Mouse (Mus musculus) hindbrain, embryonic 15.5 days (tissue): ENCODE results near the gene Mtr. TPM values are rescaled to one million over a fixed set of nuclear protein-coding genes. Genes with fewer than 3 reads are reported as not detected.
"Not testable (repeated sequence)": the region's sequence is repeated elsewhere in the genome, so short reads cannot be mapped to it uniquely, and the experiment has no call there.

ENCODE experiments used
- ATAC-seq: fragments of 200-750 bp; cut with Nextera tagmentation; 2 replicates; pipeline ENCODE4 v1.8.0; 2017; ENCODE audit warnings: low read depth, moderate number of reproducible peaks, moderate TSS enrichment; ENCODE audit not compliant: low FRiP score
- H3K27ac ChIP-seq: fragments of 300-500 bp; sonication (generic); replicated peaks from 2 replicates; pipeline ENCODE4 v1.5.1; 2015; ENCODE audit warnings: mild to moderate bottlenecking, inconsistent platforms
- H3K27me3 ChIP-seq: fragments of 300-500 bp; sonication (generic); 2 replicates; pipeline ENCODE4 v1.6.1; 2015; ENCODE audit warnings: control low read depth, inconsistent platforms
- H3K36me3 ChIP-seq: fragments of 300-500 bp; sonication (generic); 2 replicates; pipeline ENCODE4 v1.6.1; 2015; ENCODE audit warnings: control low read depth, inconsistent platforms
- H3K4me1 ChIP-seq: fragments of 300-500 bp; sonication (generic); replicated peaks from 2 replicates; pipeline ENCODE4 v1.6.1; 2015; ENCODE audit warnings: control low read depth, inconsistent platforms
- H3K4me2 ChIP-seq: fragments of 300-500 bp; sonication (generic); 2 replicates; pipeline ENCODE4 v1.6.1; 2015; ENCODE audit warnings: moderate library complexity, mild to moderate bottlenecking, inconsistent platforms
- H3K4me3 ChIP-seq: fragments of 300-500 bp; sonication (generic); 2 replicates; pipeline ENCODE4 v1.5.1; 2015; ENCODE audit warnings: mild to moderate bottlenecking, inconsistent platforms
- H3K9ac ChIP-seq: fragments of 300-500 bp; sonication (generic); 2 replicates; pipeline ENCODE4 v1.6.1; 2015; ENCODE audit warnings: inconsistent platforms
- H3K9me3 ChIP-seq: fragments of 300-500 bp; sonication (generic); 2 replicates; pipeline ENCODE4 v1.6.1; 2016; ENCODE audit warnings: control low read depth, inconsistent platforms
- WGBS: fragments of 180-500 bp; shearing (Covaris S2); methylation state at CpG from one replicate; pipeline ENCODE4 v1.1.7; 2015; 5-methylcytosine and 5-hydroxymethylcytosine counted together
- polyA plus RNA-seq: library from polyadenylated mRNA; unstranded; fragments of >200 nt; fragmentation: Nextera tagmentation; extraction: Ambion mirVana; gene quantifications from 2 replicates; pipeline ENCODE4 v1.2.1, GENCODE M21; 2015

The Mtr gene
- polyA plus RNA-seq, 1 experiment from 2014 or later = 4.0 TPM

DNA sequence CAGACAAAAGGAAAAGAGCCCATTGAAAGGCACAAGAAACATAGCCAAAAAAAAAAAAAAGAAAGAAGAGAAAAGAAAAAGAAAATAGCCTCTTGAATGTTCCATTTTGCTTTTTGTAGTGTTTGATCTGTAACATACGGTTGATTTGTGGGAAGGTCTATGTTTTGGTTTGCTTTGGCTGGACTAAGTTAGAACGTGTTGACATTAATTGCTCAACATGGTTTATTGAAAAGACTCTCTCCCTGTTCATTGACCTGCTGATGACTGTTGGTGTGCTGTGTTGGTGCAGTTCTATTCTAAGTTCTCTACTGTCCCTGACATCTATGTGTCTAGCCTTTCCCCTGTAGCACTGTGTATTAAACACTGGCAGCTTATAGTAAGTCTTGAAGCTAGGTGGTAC is 111.5 kb downstream of the Mtr start:
- Histone ChIP-seq H3K9me3 (no peaks in the 10 kb centered on the region), H3K4me3 (no peak overlapping the region), H3K4me2 (no peak overlapping the region), H3K27me3 (no peaks in the 10 kb centered on the region), H3K27ac (no peak overlapping the region), H3K36me3 (no peaks in the 10 kb centered on the region), H3K9ac (no peak overlapping the region), H3K4me1 (no peaks in the 10 kb centered on the region)
- no peak for ATAC-seq
- 83% methylated on average over 2 of the region's 2 CpGs for WGBS

DNA sequence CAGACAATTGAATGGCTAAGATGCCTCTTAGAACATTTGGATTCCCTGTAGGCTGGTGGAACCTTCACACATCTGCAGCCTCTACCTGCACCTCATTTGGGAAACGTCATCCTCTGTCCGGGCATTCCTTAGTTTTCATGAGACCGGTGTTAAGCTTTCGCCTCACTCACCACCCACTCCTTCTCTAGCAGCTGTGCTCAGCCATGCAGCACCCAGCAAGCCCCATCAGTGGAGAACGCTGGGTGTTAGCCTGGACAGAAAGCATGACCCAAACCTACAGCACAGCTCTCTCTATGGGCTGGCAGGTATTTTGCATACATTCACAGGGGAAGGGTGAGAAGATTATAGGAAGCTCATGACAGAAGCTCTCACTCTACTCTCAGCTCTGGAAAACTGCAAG is 114.6 kb downstream of the Mtr start:
- Histone ChIP-seq H3K4me1 (no peaks in the 10 kb centered on the region), H3K27ac (no peak overlapping the region), H3K36me3 (no peaks in the 10 kb centered on the region), H3K4me2 (no peak overlapping the region), H3K9ac (no peak overlapping the region), H3K27me3 (no peaks in the 10 kb centered on the region), H3K9me3 (no peaks in the 10 kb centered on the region), H3K4me3 (no peak overlapping the region)
- ATAC-seq = no peak
- 90% methylated on average over 5 of the region's 5 CpGs for WGBS

DNA sequence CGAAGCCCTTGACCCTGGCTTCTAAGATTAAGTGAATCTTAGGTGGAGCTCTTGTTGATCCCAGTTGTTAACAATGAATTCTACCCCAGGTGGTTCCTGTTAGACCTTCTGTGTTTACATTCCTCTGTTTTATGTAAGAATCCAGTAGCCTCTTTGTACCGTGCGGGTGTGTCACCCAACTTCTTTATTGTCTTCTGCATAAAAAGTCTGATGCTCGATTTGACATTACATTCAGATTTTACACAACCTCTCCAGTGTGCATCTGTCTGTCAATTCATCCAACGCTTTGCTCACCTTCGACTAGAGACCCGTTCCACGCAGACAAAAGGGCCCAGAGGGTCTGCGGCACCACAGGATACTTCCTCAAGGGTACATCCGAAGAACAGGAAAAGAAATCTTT is 121.5 kb downstream of the Mtr start:
- ATAC-seq, H3K9me3 ChIP-seq, H3K27me3 ChIP-seq, H3K4me1 ChIP-seq, H3K9ac ChIP-seq, H3K36me3 ChIP-seq, H3K4me3 ChIP-seq, H3K4me2 ChIP-seq, H3K27ac ChIP-seq: not testable (repeated sequence)
- WGBS = 87% methylated on average over 10 of the region's 10 CpGs

DNA sequence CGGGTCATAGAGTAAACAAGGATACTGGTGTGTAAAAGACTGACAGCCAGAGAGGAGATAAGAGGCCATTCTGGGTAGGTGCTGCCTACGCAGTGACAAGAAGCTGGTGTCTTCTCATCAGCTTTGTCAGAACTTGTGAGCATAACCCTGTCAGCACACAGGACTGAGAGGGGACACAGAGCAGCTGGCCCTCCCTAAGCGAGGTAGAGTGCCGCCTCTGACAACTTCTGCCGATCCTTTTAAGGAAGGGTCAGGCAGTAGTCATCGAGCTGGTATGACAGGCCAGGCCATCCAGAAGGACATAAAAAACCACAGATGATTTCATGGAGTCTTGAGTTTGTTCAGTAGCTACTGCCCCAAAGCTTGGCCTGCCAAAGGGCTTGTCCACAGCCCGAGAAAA is 124.4 kb downstream of the Mtr start:
- Histone ChIP-seq H3K9me3 (no peaks in the 10 kb centered on the region), H3K4me3 (no peak overlapping the region), H3K27ac (no peak overlapping the region), H3K4me2 (no peak overlapping the region), H3K36me3 (no peaks in the 10 kb centered on the region), H3K9ac (no peak overlapping the region), H3K27me3 (no peaks in the 10 kb centered on the region), H3K4me1 (peaks cover 5% of the 10 kb centered on the region; the same call in 1 of the 2 replicates)
- WGBS = 90% methylated on average over 7 of the region's 7 CpGs
- ATAC-seq = no peak

Other genes starting within 250 kb of the Mtr start
- gene Ryr2, start 151.2 kb downstream of the Mtr start, polyA plus RNA-seq = 3.7 and 4.6 TPM in 2 replicates
- 3.4 and 3.8 TPM in 2 replicates for gene Actn2, start 82.6 kb upstream of the Mtr start, polyA plus RNA-seq
- gene Heatr1, start 136.9 kb upstream of the Mtr start, polyA plus RNA-seq = 13.4 and 13.8 TPM in 2 replicates
- 20.9 and 23.0 TPM in 2 replicates for gene Lgals8, start 206.8 kb upstream of the Mtr start, polyA plus RNA-seq